Mouse (Mus musculus): Measurements from ENCODE around the gene Syt2.

GRCm38 (mm10) chr1:134774247-134774646 lies 127.8 kb downstream of the Syt2 start:
- TF ChIP-seq POLR2A (IDR thresholded peaks at IDR 0.05; ENCODE audit: low read depth, low read length) (no peak), CTCF (conservative IDR thresholded peaks at IDR 0.05; ENCODE audit: insufficient read depth, insufficient read length, low read depth, low read length) (no peak)

Data from kidney, adult 2 months (tissue).